Mouse (Mus musculus) fibroblast of lung, adult 2 months (primary cell): ENCODE results near the gene Cnih4.

Experiments
- DNase-seq: peaks from one replicate; pipeline ENCODE4 v3.0.0-alpha.2; 2011; ENCODE audit warnings: low read depth

Cnih4 gene

GRCm38 (mm10) chr1:181211403-181211919, 67.0 kb downstream of the Cnih4 start:
- no peak for DNase-seq

DNA sequence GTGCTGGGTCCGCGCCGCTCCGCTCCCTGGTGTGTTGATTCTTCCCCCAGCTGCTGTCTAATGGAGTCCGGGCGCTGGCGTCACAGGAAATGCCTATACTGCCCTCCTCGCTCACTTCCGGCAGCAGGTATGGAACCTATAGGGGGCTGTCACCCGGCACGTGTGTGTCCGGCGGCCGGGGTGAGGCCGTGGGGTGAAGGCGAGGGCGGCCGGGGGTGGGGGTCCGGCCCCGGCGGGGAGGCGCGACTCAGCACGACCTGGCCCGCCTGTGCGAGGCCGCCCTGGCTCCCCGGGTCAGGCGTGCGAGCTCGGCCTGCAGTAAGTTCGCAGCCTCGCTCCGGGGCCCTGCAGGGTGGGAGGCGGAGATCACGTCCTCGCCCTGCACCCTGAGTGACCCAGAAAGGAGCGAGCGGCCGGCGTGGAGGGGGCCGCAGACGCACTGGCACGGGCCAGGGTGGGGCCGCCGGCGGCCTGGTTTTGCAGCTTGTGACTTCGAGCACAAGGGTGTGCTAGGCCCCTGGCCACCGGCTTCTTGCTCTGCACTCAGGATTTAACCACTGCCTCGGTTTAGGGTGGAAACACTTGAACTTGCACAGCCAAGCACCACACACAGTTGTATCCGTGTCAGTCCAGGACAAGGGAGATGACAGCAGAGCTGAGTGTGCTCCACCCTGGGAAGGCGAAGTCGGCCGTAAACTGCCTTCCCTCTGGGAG, 67.6 kb downstream of the Cnih4 start, which contains the start of gene Wdr26:
Wdr26 (minus strand) TSS at position 82 of the 714 bp plus-strand sequence.
- DNase-seq: no peak

DNA sequence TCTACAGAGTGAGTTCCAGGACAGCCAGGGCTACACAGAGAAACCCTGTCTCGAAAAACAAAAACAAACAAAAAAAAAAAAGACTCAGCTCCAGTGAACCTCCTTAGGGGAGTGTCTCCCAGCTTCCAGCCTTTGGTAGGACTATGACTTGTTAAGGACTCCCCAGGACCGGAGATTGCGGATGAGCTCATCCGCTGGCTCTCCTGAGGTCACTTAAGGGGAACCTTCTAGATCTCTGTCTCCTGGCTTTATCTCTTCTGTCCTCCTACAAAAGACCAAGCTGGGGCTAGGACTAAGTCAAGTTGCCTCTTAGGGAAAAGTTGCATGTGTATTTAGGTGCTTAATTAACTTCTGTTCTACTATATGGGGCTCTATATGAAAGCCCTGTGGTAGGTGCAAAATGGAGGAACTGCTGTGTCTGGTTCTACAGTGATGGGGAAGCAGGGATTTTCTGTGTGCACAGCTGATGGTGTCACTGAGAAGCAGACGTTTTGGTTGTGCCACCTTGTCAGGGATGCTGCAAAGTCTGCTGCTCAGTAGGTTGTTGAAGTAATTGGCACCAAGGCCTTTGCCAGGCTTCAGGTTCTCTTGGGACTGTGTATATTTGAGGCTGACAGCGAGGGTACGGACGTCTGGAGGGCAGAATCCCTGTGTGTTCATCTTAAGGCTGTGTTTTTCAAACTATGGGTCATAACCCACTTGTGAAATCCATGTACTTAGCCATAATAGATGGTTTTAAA, 70.0 kb downstream of the Cnih4 start:
- DNase-seq: no peak

DNA sequence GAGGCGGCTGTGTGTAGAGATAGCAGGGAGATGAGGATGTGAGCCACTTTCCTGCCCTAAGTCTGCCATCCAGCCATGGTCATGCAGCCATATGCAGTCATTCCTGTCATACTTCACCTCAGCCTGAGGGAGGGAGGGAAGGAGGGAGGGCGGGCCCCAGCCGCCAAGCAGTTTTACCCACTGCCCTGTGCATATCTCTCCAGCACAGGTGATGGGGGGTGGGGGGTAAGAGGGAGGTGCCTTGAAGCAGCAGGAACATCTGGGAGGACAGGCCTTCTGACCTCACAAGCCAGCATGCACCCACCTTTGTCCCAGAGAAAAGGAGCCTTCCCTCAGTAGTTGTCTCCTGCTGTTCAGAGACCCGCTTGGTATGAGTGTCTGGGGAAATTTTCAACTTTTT, 71.8 kb downstream of the Cnih4 start:
- no peak for DNase-seq
